Mouse (Mus musculus): ENCODE measurements around the gene Echdc3. TPM values are rescaled to one million over a fixed set of nuclear protein-coding genes. Genes with fewer than 3 reads are reported as not detected.

Gene Echdc3
- polyA plus RNA-seq, 2 experiments: 4.8 to 5.0 TPM

GRCm38 (mm10) chr2:6159735-6160134, 53.1 kb downstream of the Echdc3 start:
- H3K27me3 ChIP-seq (ENCODE audit: control insufficient read depth, insufficient read depth, low read length): no peaks in the 10 kb centered on the region
- TF ChIP-seq POLR2A (IDR thresholded peaks at IDR 0.05; ENCODE audit: borderline replicate concordance, extremely low read depth, insufficient read depth, insufficient read length): no peak
- no peak overlapping the region for H3K4me3 ChIP-seq (replicated peaks; ENCODE audit: low read length)
- no peaks in the 10 kb centered on the region for H3K9me3 ChIP-seq (ENCODE audit: control insufficient read depth, low read length)
- H3K9ac ChIP-seq (ENCODE audit: low read depth, low read length, severe bottlenecking): no peak overlapping the region
- 36% methylated on average over 2 of the region's 2 CpGs for WGBS
- H3K4me1 ChIP-seq (ENCODE audit: control insufficient read depth, insufficient read depth, low read length): peaks cover 7% of the 10 kb centered on the region; the same call in 1 of the 2 replicates
- no peak for DNase-seq (ENCODE audit: low spot score)
- H3K36me3 ChIP-seq (ENCODE audit: control insufficient read depth, insufficient read depth, low read length): no peaks in the 10 kb centered on the region
- H3K4me2 ChIP-seq (replicated peaks; ENCODE audit: low read depth, low read length, severe bottlenecking): no peak overlapping the region
- ATAC-seq (ENCODE audit: low FRiP score, low read depth): no peak
- no peak overlapping the region for H3K27ac ChIP-seq (replicated peaks; ENCODE audit: low read depth, low read length)

- Histone ChIP-seq H3K9me3 (ENCODE audit: control insufficient read depth, low read length) (no peaks in the 10 kb centered on the region), H3K4me2 (replicated peaks; ENCODE audit: low read depth, low read length, severe bottlenecking) (no peak overlapping the region), H3K27ac (replicated peaks; ENCODE audit: low read depth, low read length) (no peak overlapping the region), H3K36me3 (ENCODE audit: control insufficient read depth, insufficient read depth, low read length) (no peaks in the 10 kb centered on the region), H3K9ac (ENCODE audit: low read depth, low read length, severe bottlenecking) (no peak overlapping the region), H3K4me1 (ENCODE audit: control insufficient read depth, insufficient read depth, low read length) (peaks cover 7% of the 10 kb centered on the region; the same call in 1 of the 2 replicates), H3K4me3 (replicated peaks; ENCODE audit: low read length) (no peak overlapping the region), H3K27me3 (ENCODE audit: control insufficient read depth, insufficient read depth, low read length) (no peaks in the 10 kb centered on the region)
- DNase-seq (ENCODE audit: low spot score) (no peak), ATAC-seq (ENCODE audit: low FRiP score, low read depth) (no peak)
- 86% methylated on average over 9 of the region's 9 CpGs for WGBS
- TF ChIP-seq POLR2A (IDR thresholded peaks at IDR 0.05; ENCODE audit: borderline replicate concordance, extremely low read depth, insufficient read depth, insufficient read length): no peak
Observed at GRCm38 (mm10) chr2:6159219-6159618, 53.6 kb downstream of the Echdc3 start.

- no peaks in the 10 kb centered on the region for H3K36me3 ChIP-seq (ENCODE audit: control insufficient read depth, insufficient read depth, low read length)
- H3K9ac ChIP-seq (ENCODE audit: low read depth, low read length, severe bottlenecking): no peak overlapping the region
- no peak overlapping the region for H3K27ac ChIP-seq (replicated peaks; ENCODE audit: low read depth, low read length)
- H3K4me1 ChIP-seq (ENCODE audit: control insufficient read depth, insufficient read depth, low read length): peaks cover 7% of the 10 kb centered on the region; the same call in 1 of the 2 replicates
- TF ChIP-seq POLR2A (IDR thresholded peaks at IDR 0.05; ENCODE audit: borderline replicate concordance, extremely low read depth, insufficient read depth, insufficient read length): no peak
- no peaks in the 10 kb centered on the region for H3K9me3 ChIP-seq (ENCODE audit: control insufficient read depth, low read length)
- ATAC-seq (ENCODE audit: low FRiP score, low read depth) (no peak), DNase-seq (ENCODE audit: low spot score) (no peak)
- no peak overlapping the region for H3K4me3 ChIP-seq (replicated peaks; ENCODE audit: low read length)
- no peak overlapping the region for H3K4me2 ChIP-seq (replicated peaks; ENCODE audit: low read depth, low read length, severe bottlenecking)
- WGBS: 82% methylated on average over 7 of the region's 7 CpGs
- no peaks in the 10 kb centered on the region for H3K27me3 ChIP-seq (ENCODE audit: control insufficient read depth, insufficient read depth, low read length)
Observed at GRCm38 (mm10) chr2:6157635-6158034, 55.2 kb downstream of the Echdc3 start.

GRCm38 (mm10) chr2:6157208-6157607, 55.6 kb downstream of the Echdc3 start:
- no peak overlapping the region for H3K27ac ChIP-seq (replicated peaks; ENCODE audit: low read depth, low read length)
- no peaks in the 10 kb centered on the region for H3K9me3 ChIP-seq (ENCODE audit: control insufficient read depth, low read length)
- H3K4me3 ChIP-seq (replicated peaks; ENCODE audit: low read length): no peak overlapping the region
- ATAC-seq (ENCODE audit: low FRiP score, low read depth) (no peak), DNase-seq (ENCODE audit: low spot score) (no peak)
- H3K9ac ChIP-seq (ENCODE audit: low read depth, low read length, severe bottlenecking): no peak overlapping the region
- H3K27me3 ChIP-seq (ENCODE audit: control insufficient read depth, insufficient read depth, low read length): no peaks in the 10 kb centered on the region
- no peak for TF ChIP-seq POLR2A (IDR thresholded peaks at IDR 0.05; ENCODE audit: borderline replicate concordance, extremely low read depth, insufficient read depth, insufficient read length)
- peaks cover 7% of the 10 kb centered on the region; the same call in 1 of the 2 replicates for H3K4me1 ChIP-seq (ENCODE audit: control insufficient read depth, insufficient read depth, low read length)
- no peak overlapping the region for H3K4me2 ChIP-seq (replicated peaks; ENCODE audit: low read depth, low read length, severe bottlenecking)
- 96% methylated on average over 4 of the region's 4 CpGs for WGBS
- H3K36me3 ChIP-seq (ENCODE audit: control insufficient read depth, insufficient read depth, low read length): no peaks in the 10 kb centered on the region

- Histone ChIP-seq H3K27ac (replicated peaks; ENCODE audit: low read depth, low read length) (no peak overlapping the region), H3K27me3 (ENCODE audit: control insufficient read depth, insufficient read depth, low read length) (no peaks in the 10 kb centered on the region), H3K4me2 (replicated peaks; ENCODE audit: low read depth, low read length, severe bottlenecking) (no peak overlapping the region), H3K4me1 (ENCODE audit: control insufficient read depth, insufficient read depth, low read length) (no peaks in the 10 kb centered on the region), H3K4me3 (replicated peaks; ENCODE audit: low read length) (no peak overlapping the region), H3K9ac (ENCODE audit: low read depth, low read length, severe bottlenecking) (no peak overlapping the region), H3K36me3 (ENCODE audit: control insufficient read depth, insufficient read depth, low read length) (no peaks in the 10 kb centered on the region), H3K9me3 (ENCODE audit: control insufficient read depth, low read length) (no peaks in the 10 kb centered on the region)
- TF ChIP-seq POLR2A (IDR thresholded peaks at IDR 0.05; ENCODE audit: borderline replicate concordance, extremely low read depth, insufficient read depth, insufficient read length): no peak
- DNase-seq (ENCODE audit: low spot score) (no peak), ATAC-seq (ENCODE audit: low FRiP score, low read depth) (no peak)
- 85% methylated on average over 5 of the region's 5 CpGs for WGBS
Observed at GRCm38 (mm10) chr2:6149801-6150200, 63.0 kb downstream of the Echdc3 start.

GRCm38 (mm10) chr2:6146901-6147300, 65.9 kb downstream of the Echdc3 start:
- WGBS: 81% methylated on average over 7 of the region's 7 CpGs
- H3K4me1 ChIP-seq (ENCODE audit: control insufficient read depth, insufficient read depth, low read length): no peaks in the 10 kb centered on the region

More at GRCm38 (mm10) chr2:6146901-6147300, 65.9 kb downstream of the Echdc3 start:
- H3K27me3 ChIP-seq (ENCODE audit: control insufficient read depth, insufficient read depth, low read length): no peaks in the 10 kb centered on the region
- H3K4me2 ChIP-seq (replicated peaks; ENCODE audit: low read depth, low read length, severe bottlenecking): no peak overlapping the region
- no peak for DNase-seq (ENCODE audit: low spot score)
- no peak overlapping the region for H3K4me3 ChIP-seq (replicated peaks; ENCODE audit: low read length)
- no peak for TF ChIP-seq POLR2A (IDR thresholded peaks at IDR 0.05; ENCODE audit: borderline replicate concordance, extremely low read depth, insufficient read depth, insufficient read length)
- H3K9me3 ChIP-seq (ENCODE audit: control insufficient read depth, low read length): no peaks in the 10 kb centered on the region
- H3K9ac ChIP-seq (ENCODE audit: low read depth, low read length, severe bottlenecking): no peak overlapping the region
- no peaks in the 10 kb centered on the region for H3K36me3 ChIP-seq (ENCODE audit: control insufficient read depth, insufficient read depth, low read length)
- ATAC-seq (ENCODE audit: low FRiP score, low read depth): no peak
- H3K27ac ChIP-seq (replicated peaks; ENCODE audit: low read depth, low read length): no peak overlapping the region

Data from limb, embryonic 14.5 days (tissue).